Mouse (Mus musculus): Measurements from ENCODE around the gene Folr2. TPM values are rescaled to one million over a fixed set of nuclear protein-coding genes. Genes with fewer than 3 reads are reported as not detected.

Gene Folr2
- polyA plus RNA-seq (2012; rRNA removed) = 5.5 and 6.8 TPM in 2 replicates

GRCm38 (mm10) chr7:101857094-101857493, at the start of gene Folr2:
TSS of gene Folr2 (minus strand) at chr7:101857194.

GRCm38 (mm10) chr7:101906287-101906681, 49.3 kb upstream of the Folr2 start, which contains the start of gene Tomt:
TSS of gene Tomt (minus strand) at chr7:101906359.

GRCm38 (mm10) chr7:101905561-101906286, 48.7 kb upstream of the Folr2 start, which contains the start of gene Lamtor1:
TSS of gene Lamtor1 (plus strand) at chr7:101905904.

GRCm38 (mm10) chr7:101870629-101871028, 13.6 kb upstream of the Folr2 start, which contains the start of gene Folr1:
TSS of gene Folr1 (minus strand) at chr7:101870788.

GRCm38 (mm10) chr7:101863415-101863814, 6.4 kb upstream of the Folr2 start, which contains the start of gene Anapc15:
TSS of gene Anapc15 (plus strand) at chr7:101863715.

GRCm38 (mm10) chr7:101837606-101838471, 19.2 kb downstream of the Folr2 start, which contains the start of gene Inppl1:
TSS of gene Inppl1 (minus strand) at chr7:101838229.

GRCm38 (mm10) chr7:101817861-101818401, 39.1 kb downstream of the Folr2 start, which contains the start of gene Phox2a:
TSS of gene Phox2a (plus strand) at chr7:101818313.

Other genes starting within 250 kb of the Folr2 start
- 8.9 and 9.3 TPM in 2 replicates for gene Clpb, start 193.6 kb downstream of the Folr2 start, polyA plus RNA-seq (2012; rRNA removed)
- 0.84 and 1.1 TPM in 2 replicates for gene Phox2a, start 38.9 kb downstream of the Folr2 start, polyA plus RNA-seq (2012; rRNA removed)
- 74.6 and 87.9 TPM in 2 replicates for gene Inppl1, start 19.0 kb downstream of the Folr2 start, polyA plus RNA-seq (2012; rRNA removed)
- gene Anapc15, start 6.5 kb upstream of the Folr2 start, polyA plus RNA-seq (2012; rRNA removed) = 34.4 and 45.5 TPM in 2 replicates
- 0.87 and 1.6 TPM in 2 replicates for gene Folr1, start 13.6 kb upstream of the Folr2 start, polyA plus RNA-seq (2012; rRNA removed)
- 136 and 171 TPM in 2 replicates for gene Lamtor1, start 48.7 kb upstream of the Folr2 start, polyA plus RNA-seq (2012; rRNA removed)
- 0.04 TPM in 1 of 2 replicates, not detected in the other for gene Tomt, start 49.2 kb upstream of the Folr2 start, polyA plus RNA-seq (2012; rRNA removed)
- 2.9 and 4.7 TPM in 2 replicates for gene Lrrc51, start 76.7 kb upstream of the Folr2 start, polyA plus RNA-seq (2012; rRNA removed)
- gene Numa1, start 76.9 kb upstream of the Folr2 start, polyA plus RNA-seq (2012; rRNA removed) = 30.8 and 33.0 TPM in 2 replicates
- 1.9 and 2.6 TPM in 2 replicates for gene Il18bp, start 161.5 kb upstream of the Folr2 start, polyA plus RNA-seq (2012; rRNA removed)
- 10.6 and 12.9 TPM in 2 replicates for gene Rnf121, start 208.3 kb upstream of the Folr2 start, polyA plus RNA-seq (2012; rRNA removed)
- 9.8 and 11.4 TPM in 2 replicates for gene Xndc1, start 208.3 kb upstream of the Folr2 start, polyA plus RNA-seq (2012; rRNA removed)
- 0.27 and 0.56 TPM in 2 replicates for gene Xntrpc, start 208.5 kb upstream of the Folr2 start, polyA plus RNA-seq (2012; rRNA removed)
- 0.38 and 0.76 TPM in 2 replicates for gene Trpc2, start 225.9 kb upstream of the Folr2 start, polyA plus RNA-seq (2012; rRNA removed)
- gene Art1, start 244.5 kb upstream of the Folr2 start, polyA plus RNA-seq (2012; rRNA removed) = 2.2 and 4.2 TPM in 2 replicates

All from stomach, adult 2 months (tissue).